Mouse (Mus musculus): ENCODE measurements around the gene Gm20873. TPM values are rescaled to one million over a fixed set of nuclear protein-coding genes. Genes with fewer than 3 reads are reported as not detected.
"Not testable (repeated sequence)": the region's sequence is repeated elsewhere in the genome, so short reads cannot be mapped to it uniquely, and the experiment has no call there.

The Gm20873 gene
- polyA plus RNA-seq (2015; fragmentation: Nextera tagmentation; extraction: Ambion mirVana), result not detected in 2 replicates

DNA sequence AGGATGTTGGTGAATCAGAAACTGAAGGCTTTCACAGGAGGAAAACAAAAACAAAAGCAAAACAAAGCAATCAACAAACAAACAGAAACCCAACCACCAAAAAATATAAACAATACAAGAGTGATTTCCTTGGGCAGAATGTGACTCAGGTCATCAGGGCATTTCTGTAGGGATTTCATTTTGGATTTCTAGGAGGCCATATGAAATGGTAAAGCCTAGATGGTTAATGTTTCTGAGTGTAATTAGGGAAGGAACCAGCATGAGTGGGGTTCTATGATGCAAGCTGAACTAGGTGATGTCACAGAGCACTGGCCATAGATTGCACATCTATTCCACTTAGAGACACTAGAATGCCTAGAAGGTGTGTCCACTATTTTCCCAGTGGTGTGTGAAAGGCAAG, at the start of gene Gm20873:
Gene Gm20873 (plus strand): TSS at position 301 of the 400 bp plus-strand sequence.
- ATAC-seq; H3K27me3 ChIP-seq (replicated peaks; ENCODE audit: control insufficient read depth, insufficient read depth, low read length); H3K4me3 ChIP-seq (replicated peaks; ENCODE audit: low read length); H3K9ac ChIP-seq (replicated peaks; ENCODE audit: low read depth, low read length); H3K27ac ChIP-seq (ENCODE audit: low read length); H3K4me1 ChIP-seq (replicated peaks; ENCODE audit: control insufficient read depth, insufficient read depth, low read length); H3K4me2 ChIP-seq (ENCODE audit: low read length); H3K36me3 ChIP-seq (ENCODE audit: control insufficient read depth, insufficient read depth); H3K9me3 ChIP-seq (ENCODE audit: control insufficient read depth, low read length): not testable (repeated sequence)

- H3K36me3 ChIP-seq (ENCODE audit: control insufficient read depth, insufficient read depth); H3K4me3 ChIP-seq (replicated peaks; ENCODE audit: low read length); H3K9me3 ChIP-seq (ENCODE audit: control insufficient read depth, low read length); H3K27ac ChIP-seq (ENCODE audit: low read length); H3K27me3 ChIP-seq (replicated peaks; ENCODE audit: control insufficient read depth, insufficient read depth, low read length); H3K9ac ChIP-seq (replicated peaks; ENCODE audit: low read depth, low read length); H3K4me1 ChIP-seq (replicated peaks; ENCODE audit: control insufficient read depth, insufficient read depth, low read length); ATAC-seq; H3K4me2 ChIP-seq (ENCODE audit: low read length): not testable (repeated sequence)
- WGBS, result 80% methylated on average over 2 of the region's 3 CpGs
These were observed 29.0 kb upstream of the Gm20873 start, which contains the start of gene Gm21746 for GRCm38 (mm10) chrY:6237895-6238294. Gm21746 (minus strand) TSS chrY:6237995.

Other genes with a start within 250 kb of the Gm20873 start
- gene Gm21746, start 29.1 kb upstream of the Gm20873 start, polyA plus RNA-seq (2015; fragmentation: Nextera tagmentation; extraction: Ambion mirVana), result not detected in 2 replicates